Mouse (Mus musculus) embryonic stem cell, embryonic (primary cell): Measurements from ENCODE around the gene Crebrf.

Source experiments
- CTCF ChIA-PET, 4 experiments: fragments of 300-600 bp in 2 of 4; fragments of 350-600 bp in 2 of 4; sonication (Branson Sonifier 250); formaldehyde crosslinking; loops; one replicate each; lab custom pipeline; 2022; ENCODE audit warnings: inconsistent platforms in 2 of 4; lab: Charles Lee
- POLR2A ChIA-PET, 4 experiments: fragments of 300-600 bp in 2 of 4; fragments of 350-600 bp in 2 of 4; sonication (Branson Sonifier 250); formaldehyde crosslinking; loops; one replicate each; lab custom pipeline; 2022; ENCODE audit warnings: antibody characterized with exemption in 4 of 4, inconsistent platforms in 1 of 4; lab: Charles Lee

Crebrf gene

DNA sequence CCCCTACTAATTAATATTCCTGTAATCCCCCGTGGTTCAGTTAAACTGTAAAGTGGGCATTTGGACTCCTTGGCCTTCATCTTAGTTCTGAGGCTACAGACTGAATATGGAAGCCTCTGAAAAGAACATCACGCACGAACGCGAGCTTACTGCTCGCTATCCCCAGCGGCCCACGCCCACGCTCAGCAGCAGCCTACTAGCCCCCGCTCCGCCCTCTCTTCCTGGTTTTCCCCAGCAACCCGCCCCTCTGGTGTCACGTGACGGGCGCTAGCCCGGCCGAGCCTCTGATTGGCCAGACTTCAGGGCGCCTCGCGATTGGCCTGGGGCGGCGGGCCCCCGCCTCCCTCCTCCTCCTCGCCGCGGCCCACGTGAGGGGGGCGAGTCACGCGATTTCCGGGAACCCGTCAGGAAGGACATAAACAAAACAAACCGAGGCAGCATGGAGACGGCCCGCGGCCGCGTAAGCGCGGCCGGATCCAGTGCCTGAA, at the start of gene Crebrf:
Crebrf (plus strand) TSS at position 380 of the 488 bp plus-strand sequence.
- CTCF ChIA-PET: interaction anchor here in 1 of 4 experiments (1.0 to 1.7 kb wide), 4 partner anchors 15 to 674 kb away, joined by 3 to 7 read pairs (median 3); partner anchors contain the start of gene Atp6v0e
- POLR2A ChIA-PET: interaction anchor here (0.5 to 3.9 kb wide), 42 partner anchors 8 to 610 kb away, joined by 3 to 55 read pairs (median 4); partner anchors contain the start of genes Atp6v0e (in 2 of the 4), Bnip1 (in 1 of the 4), Cuta (in 1 of the 4) and Nkx2-5 (in 1 of the 4)

DNA sequence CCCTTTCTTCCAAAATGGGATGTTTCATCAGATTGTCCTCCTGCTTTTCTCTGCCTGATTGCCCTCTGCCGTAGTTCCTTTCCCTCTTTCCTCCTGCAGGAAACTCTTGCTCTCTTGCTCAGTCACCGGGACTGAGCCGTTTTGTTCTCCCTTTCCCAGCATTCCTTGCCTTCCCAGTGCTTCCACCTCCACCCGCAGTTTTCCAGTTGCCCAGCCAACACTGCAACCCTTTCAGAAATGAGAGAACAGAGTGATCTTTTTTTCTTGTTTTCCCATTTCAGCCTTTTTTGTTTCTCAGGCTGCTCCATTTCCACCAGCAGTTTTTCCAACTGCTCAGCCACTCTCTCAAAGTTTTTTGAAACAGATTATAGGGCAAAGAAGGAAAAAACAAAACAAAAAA, 44.2 kb upstream of the Crebrf start:
- ChIA-PET CTCF (interaction anchor here in 1 of 4 experiments (1.6 kb wide), 1 partner anchor 10 kb away, joined by 4 read pairs; no protein-coding TSS in a partner anchor), POLR2A (interaction anchor here in 1 of 4 experiments (1.1 kb wide), 1 partner anchor 8 kb away, joined by 3 read pairs; no protein-coding TSS in a partner anchor)

DNA sequence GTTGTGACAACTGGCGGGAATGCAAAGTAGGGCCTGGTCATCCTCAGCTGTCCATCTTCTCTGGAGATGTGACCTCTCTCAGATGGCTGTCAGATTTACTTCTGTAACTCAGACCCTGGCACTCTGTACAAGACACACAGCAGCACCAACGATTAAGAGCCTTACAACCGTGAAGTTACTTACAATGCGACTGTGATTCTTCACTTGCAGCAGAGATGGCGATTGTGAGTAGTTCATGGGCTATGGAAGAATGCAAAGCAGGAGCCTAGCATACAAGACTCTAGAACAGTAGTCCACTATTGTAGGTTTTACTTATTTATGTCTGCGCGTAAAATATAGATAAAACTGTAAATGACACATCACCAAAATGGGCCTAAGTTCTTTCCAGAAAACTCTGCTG, 39.6 kb upstream of the Crebrf start:
- POLR2A ChIA-PET: interaction anchor here in 2 of 4 experiments (0.5 to 3.0 kb wide), 10 partner anchors 9 to 173 kb away, joined by 3 to 14 read pairs (median 4); partner anchors contain the start of gene Atp6v0e (in 2 of the 2)
- CTCF ChIA-PET: interaction anchor here in 3 of 4 experiments (0.5 to 2.7 kb wide), 6 partner anchors 11 to 447 kb away, joined by 3 to 12 read pairs (median 3); partner anchors contain the start of gene Atp6v0e (in 1 of the 3)

DNA sequence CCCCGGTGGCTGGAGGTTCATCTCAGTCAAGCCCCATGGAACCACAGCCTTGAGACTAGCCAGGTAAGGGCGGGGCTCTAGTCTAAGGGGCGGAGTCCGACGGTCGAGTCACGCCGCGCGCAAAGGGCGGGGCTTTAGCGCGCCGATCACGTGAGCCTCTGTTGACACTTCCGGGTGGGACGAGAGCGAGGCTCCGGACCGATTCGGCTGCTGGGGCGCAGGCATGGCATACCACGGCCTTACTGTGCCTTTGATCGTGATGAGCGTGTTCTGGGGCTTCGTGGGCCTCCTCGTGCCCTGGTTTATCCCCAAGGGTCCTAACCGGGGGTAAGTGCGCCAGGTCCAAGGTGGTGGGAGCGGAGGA, 39.2 kb upstream of the Crebrf start:
- POLR2A ChIA-PET: interaction anchor here (0.5 to 3.0 kb wide), 18 partner anchors 8 to 201 kb away, joined by 3 to 14 read pairs (median 5); partner anchors contain the start of gene Atp6v0e (in 2 of the 4)
- CTCF ChIA-PET: interaction anchor here in 2 of 4 experiments (0.5 to 2.7 kb wide), 6 partner anchors 13 to 448 kb away, joined by 3 to 12 read pairs (median 3); partner anchors contain the start of gene Atp6v0e (in 2 of the 2)

DNA sequence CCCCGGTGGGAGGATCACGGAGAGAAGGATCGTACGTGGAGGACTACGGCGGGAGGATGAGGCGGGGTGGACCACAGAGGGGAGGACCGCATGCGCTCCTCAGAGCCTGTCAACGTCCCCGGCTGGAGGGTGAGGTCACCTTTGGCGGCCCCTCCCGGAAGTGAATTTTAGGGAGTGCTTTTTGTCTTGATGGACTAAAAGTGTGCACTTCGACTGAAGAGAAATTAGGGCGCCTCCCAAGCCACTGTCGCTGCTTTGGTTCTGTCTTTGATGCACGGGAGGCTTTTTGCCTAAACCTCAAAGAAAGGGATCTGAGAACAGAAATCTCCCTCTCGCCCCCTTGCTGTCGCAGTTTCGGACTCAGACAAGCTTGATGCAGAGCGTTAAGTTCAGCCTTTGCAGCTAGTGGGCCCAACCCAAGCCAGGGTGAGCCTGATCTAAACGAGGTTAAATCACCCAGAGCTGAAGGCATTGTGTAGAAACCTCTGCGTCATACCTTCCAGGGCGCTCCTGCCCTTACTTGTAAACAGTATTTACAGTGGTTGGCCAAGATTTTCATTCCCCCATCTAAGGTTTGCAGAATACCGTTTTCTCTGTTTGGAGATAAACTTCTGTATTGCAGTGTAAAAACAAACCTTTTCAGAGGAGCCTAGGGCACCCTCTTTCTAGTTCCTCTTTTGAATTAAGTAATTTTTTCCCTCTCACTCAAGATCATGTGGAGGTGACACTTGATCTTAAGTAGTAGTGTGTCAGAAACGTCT, 38.7 kb upstream of the Crebrf start:
- ChIA-PET POLR2A (interaction anchor here (0.6 to 3.1 kb wide), 21 partner anchors 8 to 424 kb away, joined by 3 to 14 read pairs (median 5); partner anchors contain the start of genes Atp6v0e (in 3 of the 4) and Luc7l (in 1 of the 4)), CTCF (interaction anchor here in 3 of 4 experiments (0.5 to 2.7 kb wide), 6 partner anchors 14 to 168 kb away, joined by 3 to 12 read pairs (median 4); partner anchors contain the start of gene Atp6v0e (in 2 of the 3))

DNA sequence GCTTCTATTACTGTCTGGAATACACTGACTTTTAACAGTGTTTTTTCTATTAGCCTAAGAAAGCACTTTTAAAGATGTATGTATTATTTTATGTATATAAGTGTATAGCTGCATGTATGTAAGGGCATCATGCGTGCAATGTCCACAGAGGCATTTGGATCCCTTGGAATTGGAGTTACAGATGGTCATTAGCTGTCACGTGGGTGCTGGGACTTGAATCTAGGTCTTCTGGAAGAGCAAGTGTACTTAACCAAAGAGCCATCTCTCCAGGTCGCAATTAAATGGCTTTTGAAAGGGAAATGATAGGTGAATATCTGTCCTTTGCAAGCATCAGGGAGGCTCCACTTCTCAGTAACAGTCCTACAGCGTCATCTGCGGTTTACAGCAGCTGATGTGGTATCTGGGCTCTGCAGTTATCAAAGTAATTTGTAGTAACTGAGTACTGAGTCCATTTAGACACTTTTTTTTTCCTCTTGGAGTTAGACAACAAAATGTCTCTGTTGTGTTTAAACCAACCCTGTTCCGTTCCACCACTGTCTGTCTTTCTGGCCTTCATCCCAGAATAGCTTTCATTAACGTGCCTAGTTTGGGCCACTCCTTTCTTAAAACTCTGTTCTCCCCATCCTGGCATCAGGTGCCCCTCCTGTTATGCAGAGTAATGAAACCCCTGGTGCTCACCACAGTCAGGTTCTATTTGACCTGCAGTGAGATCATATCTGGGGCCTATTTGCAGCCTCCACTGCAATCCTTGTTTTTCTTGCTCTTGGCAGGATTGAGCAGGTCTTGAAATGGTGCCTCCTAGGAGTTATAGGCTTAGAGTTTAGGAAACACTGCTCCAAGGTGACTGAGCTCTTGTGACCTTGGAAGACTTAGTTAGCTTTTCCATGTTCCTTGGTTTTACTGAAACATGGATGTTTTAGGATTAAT, 37.5 kb upstream of the Crebrf start:
- ChIA-PET POLR2A (interaction anchor here in 3 of 4 experiments (0.6 to 3.1 kb wide), 20 partner anchors 12 to 420 kb away, joined by 3 to 14 read pairs (median 4); partner anchors contain the start of genes Atp6v0e (in 3 of the 3) and Dusp1 (in 1 of the 3)), CTCF (interaction anchor here in 2 of 4 experiments (0.7 to 2.6 kb wide), 3 partner anchors 18 to 987 kb away, joined by 3 to 8 read pairs (median 5); no protein-coding TSS in a partner anchor)

DNA sequence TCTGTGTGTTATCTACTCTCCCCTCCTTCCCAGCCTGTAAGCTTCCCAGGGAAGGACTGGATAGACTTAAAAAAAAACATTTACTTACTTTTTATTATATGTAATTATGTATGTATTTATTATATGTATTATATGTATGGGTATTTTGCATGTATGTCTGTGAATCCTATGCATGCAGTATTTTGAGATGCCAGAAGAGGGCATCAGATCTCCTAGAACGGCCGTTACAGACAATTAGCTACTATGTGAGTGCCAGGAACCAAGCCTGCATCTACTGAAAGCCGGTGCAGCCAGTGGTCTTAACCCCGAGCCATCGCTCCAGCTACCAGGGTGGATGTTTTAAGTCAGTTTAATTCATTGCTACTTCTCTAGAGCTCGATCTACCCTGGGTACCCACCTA, 34.2 kb upstream of the Crebrf start:
- CTCF ChIA-PET: interaction anchor here (0.5 to 3.3 kb wide), 30 partner anchors 8 to 394 kb away, joined by 3 to 19 read pairs (median 4); partner anchors contain the start of genes Atp6v0e (in 2 of the 4) and Crebrf (in 1 of the 4)
- POLR2A ChIA-PET: interaction anchor here in 3 of 4 experiments (0.5 to 1.8 kb wide), 8 partner anchors 18 to 174 kb away, joined by 3 to 7 read pairs (median 4); partner anchors contain the start of genes Atp6v0e (in 2 of the 3) and Crebrf (in 1 of the 3)

DNA sequence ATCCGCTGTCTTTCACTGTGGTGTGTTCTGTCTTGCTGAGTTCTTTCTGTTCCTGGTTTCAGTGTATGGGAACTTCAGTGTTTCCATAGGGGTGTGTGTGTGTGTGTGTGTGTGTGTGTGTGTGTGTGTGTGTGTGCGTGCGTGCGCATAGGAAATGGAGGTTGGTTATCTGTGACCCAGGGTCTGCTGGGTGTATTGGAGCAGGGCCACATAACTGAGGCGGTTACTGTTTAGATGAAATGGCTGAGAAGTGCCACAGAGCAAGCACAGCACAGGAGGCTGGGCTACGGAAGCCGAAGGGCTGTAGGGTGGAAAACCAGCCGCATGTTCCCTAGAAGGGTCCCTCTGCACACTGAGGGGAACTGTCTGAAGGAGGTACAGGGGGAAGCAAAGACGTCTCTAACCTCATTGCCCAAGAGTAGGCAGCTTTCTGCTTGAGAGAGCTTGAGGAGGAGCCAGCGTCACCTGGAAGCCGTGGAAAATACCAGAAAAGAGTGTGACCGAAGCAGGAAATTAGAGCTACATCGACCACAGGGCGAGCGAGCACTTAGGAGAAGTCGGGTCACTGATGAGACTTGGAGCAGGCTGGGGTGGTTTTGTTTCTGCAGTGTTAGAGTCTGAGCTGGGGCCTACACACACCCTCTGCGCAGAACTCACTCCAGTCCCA, 29.0 kb upstream of the Crebrf start:
- CTCF ChIA-PET: interaction anchor here in 1 of 4 experiments (2.7 kb wide), 1 partner anchor 24 kb away, joined by 12 read pairs; the partner anchor contains the start of gene Atp6v0e
- POLR2A ChIA-PET: interaction anchor here in 2 of 4 experiments (0.6 to 1.6 kb wide), 5 partner anchors 9 to 178 kb away, joined by 3 to 4 read pairs (median 3); partner anchors contain the start of gene Crebrf (in 1 of the 2)

DNA sequence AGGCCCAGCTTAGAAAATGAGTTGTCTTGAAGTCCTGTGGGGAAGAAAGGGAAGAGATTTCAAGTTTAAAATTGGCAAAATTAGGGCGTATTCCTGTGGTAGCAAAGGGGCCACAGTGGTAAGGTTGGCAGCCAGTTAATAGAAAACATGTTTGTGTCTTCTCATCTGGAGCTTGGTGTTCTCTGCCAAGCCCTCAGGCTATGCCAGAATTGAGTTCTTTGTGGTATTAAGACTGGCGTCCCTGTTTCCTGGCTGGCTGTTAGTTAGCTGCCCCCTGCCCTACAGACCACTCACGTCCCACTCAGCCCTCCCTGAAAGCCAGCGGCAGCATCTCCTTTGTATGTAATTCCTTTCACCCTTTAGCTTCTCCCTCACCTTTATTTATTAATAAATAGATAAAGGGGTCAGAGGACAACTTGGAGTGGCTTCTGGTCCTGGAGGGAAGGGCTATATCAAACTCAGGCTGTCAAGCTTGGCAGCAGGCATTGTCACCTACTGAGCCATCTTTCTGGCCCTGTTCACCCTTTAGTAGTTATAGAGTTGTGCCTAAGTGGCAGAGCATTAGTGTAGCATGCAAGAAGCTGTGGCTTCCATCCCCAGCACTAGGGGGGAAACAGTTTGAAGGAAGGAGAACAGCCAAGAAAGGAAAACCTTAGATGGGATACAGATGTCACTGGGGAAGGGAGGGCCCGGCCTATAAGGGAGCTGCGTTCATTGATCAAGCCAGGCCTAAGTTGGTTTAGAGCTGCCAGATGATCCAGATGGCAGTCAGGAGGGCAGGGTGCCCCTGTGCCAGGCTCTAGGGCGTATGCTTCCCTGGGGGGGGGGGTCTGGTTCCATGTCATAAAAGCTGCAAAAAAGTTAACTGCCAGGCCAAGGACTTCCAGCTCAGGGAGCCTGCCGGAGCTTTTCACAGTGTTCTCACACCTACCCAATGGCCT, 26.4 kb upstream of the Crebrf start:
- POLR2A ChIA-PET: interaction anchor here in 3 of 4 experiments (0.7 to 3.6 kb wide), 11 partner anchors 11 to 31 kb away, joined by 3 to 14 read pairs (median 4); partner anchors contain the start of gene Atp6v0e (in 1 of the 3)
- CTCF ChIA-PET: interaction anchor here (0.6 to 3.0 kb wide), 12 partner anchors 8 to 323 kb away, joined by 3 to 19 read pairs (median 4); partner anchors contain the start of gene Atp6v0e (in 1 of the 4)

DNA sequence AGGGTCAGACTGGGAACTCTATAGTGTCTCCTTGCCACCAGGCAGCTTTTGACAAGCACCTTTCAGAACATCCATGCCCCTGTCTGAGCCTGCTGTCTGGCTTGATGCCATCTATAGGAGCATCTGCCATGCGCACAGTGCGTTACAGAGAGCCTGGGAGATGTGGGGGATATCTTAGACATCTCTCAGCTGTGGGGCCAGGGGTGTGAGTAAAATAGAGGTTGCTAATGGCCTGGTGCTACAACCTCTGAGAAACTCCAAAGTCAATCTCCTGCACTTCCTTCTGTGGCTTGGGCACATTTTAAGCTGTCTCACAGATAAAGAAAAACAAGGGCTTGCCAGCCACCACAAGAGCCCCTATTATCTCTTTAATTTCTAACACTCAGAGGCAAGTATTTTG, 25.6 kb upstream of the Crebrf start:
- ChIA-PET CTCF (interaction anchor here in 3 of 4 experiments (0.6 to 3.0 kb wide), 10 partner anchors 8 to 238 kb away, joined by 3 to 19 read pairs (median 4); partner anchors contain the start of gene Atp6v0e (in 1 of the 3)), POLR2A (interaction anchor here in 3 of 4 experiments (0.5 to 3.6 kb wide), 14 partner anchors 10 to 329 kb away, joined by 3 to 14 read pairs (median 4); partner anchors contain the start of gene Atp6v0e (in 1 of the 3))

DNA sequence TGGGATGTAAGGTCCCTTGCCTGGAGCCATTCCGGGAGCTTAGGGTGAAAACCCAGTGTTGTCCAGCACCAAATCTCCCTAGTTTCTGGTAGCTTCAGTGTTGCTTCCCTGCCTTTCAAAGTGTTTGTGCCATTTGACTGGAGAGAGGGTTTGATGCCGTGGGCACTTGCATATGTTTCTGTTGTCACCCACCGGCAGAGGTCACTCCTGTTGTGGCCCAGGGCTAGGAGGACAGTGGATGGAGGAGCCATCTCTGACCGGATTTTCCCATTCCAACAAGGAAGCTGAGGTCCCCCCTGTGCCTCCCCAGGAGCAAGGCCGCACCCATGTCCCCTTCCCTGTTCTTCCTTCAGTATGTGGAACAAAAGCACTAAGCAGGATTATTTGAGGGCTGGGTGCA, 25.2 kb upstream of the Crebrf start:
- ChIA-PET POLR2A (interaction anchor here in 3 of 4 experiments (0.5 to 3.6 kb wide), 12 partner anchors 10 to 1548 kb away, joined by 3 to 14 read pairs (median 5); partner anchors contain the start of gene Atp6v0e (in 1 of the 3)), CTCF (interaction anchor here in 3 of 4 experiments (0.6 to 3.0 kb wide), 8 partner anchors 9 to 239 kb away, joined by 3 to 19 read pairs (median 4); partner anchors contain the start of gene Atp6v0e (in 2 of the 3))

DNA sequence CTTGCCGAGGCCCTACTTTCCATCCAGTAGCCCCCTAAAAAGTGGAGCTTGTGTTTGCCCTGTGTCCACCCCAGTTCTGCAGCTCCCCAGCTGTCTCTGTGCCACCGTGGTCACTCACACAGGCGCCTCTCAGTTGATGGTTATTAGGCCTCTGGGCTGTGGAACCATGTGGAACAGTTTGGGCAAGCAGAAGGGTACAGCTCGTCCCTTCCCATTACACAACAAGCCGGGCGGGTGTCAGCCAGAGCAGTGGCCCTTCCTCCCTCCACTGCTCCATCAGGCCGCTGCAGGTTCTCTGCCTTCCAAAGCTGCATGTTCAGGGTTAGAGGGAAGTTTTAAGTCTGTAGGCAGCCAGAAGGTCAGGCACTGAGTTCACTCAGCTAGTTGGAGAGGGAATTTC, 24.3 kb upstream of the Crebrf start:
- ChIA-PET CTCF (interaction anchor here in 2 of 4 experiments (0.5 to 3.0 kb wide), 6 partner anchors 10 to 46 kb away, joined by 3 to 19 read pairs (median 4); partner anchors contain the start of gene Atp6v0e (in 1 of the 2)), POLR2A (interaction anchor here in 2 of 4 experiments (0.6 to 3.6 kb wide), 10 partner anchors 12 to 227 kb away, joined by 3 to 14 read pairs (median 5); partner anchors contain the start of gene Atp6v0e (in 1 of the 2))

DNA sequence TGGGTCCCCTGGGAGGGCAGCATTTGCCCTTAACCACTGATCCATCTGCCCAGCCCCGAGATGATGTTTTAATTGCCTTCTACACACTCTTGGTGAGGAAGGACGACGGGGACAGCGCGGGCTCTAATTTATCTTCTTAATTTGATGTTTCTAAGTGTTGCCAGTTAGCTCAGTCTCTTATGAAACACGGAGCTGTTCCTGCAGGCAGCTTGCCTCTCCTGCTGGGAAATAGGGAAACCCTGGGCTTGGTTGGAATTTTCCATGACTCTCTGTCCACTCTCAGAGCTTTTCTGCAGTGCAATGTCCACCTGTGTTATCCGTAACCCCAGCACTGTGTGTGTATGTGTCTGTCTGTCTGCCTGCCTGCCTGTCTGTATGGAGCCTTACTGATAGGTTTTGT, 22.0 kb upstream of the Crebrf start:
- CTCF ChIA-PET: interaction anchor here in 2 of 4 experiments (0.6 to 1.3 kb wide), 5 partner anchors 12 to 241 kb away, joined by 3 to 5 read pairs (median 3); no protein-coding TSS in a partner anchor
- POLR2A ChIA-PET: interaction anchor here in 2 of 4 experiments (0.8 to 1.7 kb wide), 7 partner anchors 9 to 29 kb away, joined by 3 to 4 read pairs (median 3); partner anchors contain the start of gene Crebrf (in 1 of the 2)

DNA sequence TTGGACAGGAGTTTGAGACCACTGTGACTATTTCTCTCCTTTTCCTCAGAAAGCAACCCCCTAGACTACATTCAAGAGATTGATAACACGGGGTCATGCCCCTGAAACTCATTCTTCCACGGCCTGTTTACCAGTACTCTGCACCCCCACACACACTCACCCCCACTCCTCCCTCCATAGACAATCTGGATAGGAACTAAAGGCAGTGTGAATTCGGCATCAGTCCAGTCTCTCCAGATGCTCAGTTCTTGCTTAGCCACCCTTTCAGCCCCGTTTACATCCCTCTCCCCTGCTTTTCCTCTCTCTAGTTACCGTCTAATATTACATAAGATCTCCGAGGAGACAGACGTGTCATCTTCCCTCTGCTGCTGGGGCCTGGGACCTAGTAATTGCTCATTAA, 21.3 kb upstream of the Crebrf start:
- POLR2A ChIA-PET: interaction anchor here in 2 of 4 experiments (1.1 to 1.4 kb wide), 2 partner anchors 22 to 29 kb away, joined by 3 read pairs; no protein-coding TSS in a partner anchor
- CTCF ChIA-PET: no interaction called here
